Mouse (Mus musculus): ENCODE data around the gene C1qtnf1. TPM values are rescaled to one million over a fixed set of nuclear protein-coding genes. Genes with fewer than 3 reads are reported as not detected.
A peak's percentile ranks its signal among the peaks of the same experiment; 100 is the strongest.

C1qtnf1 gene
- polyA plus RNA-seq, 1 experiment from 2014 or later = 2.7 TPM

GRCm38 (mm10) chr11:118479776-118480175, 51.8 kb downstream of the C1qtnf1 start:
- H3K27ac ChIP-seq (ENCODE audit: low read depth, low read length) = no peak overlapping the region

GRCm38 (mm10) chr11:118481231-118481630, 53.2 kb downstream of the C1qtnf1 start:
- WGBS (ENCODE audit: insufficient replicate concordance) = 90% methylated on average over 11 of the region's 11 CpGs
- Histone ChIP-seq H3K9me3 (replicated peaks; ENCODE audit: control insufficient read depth, low read length) (no peaks in the 10 kb centered on the region), H3K36me3 (ENCODE audit: control insufficient read depth, insufficient read depth, low read length) (peaks cover 3% of the 10 kb centered on the region; the same call in 1 of the 2 replicates), H3K4me1 (ENCODE audit: control insufficient read depth, insufficient read depth, low read length) (0 out of 2 replicates have a peak, but pooled peaks cover 5% of the 10 kb centered on the region), H3K4me2 (no peak overlapping the region), H3K9ac (ENCODE audit: low read depth, low read length) (no peak overlapping the region), H3K4me3 (ENCODE audit: low read depth, low read length) (no peak overlapping the region), H3K27ac (ENCODE audit: low read depth, low read length) (no peak overlapping the region), H3K27me3 (ENCODE audit: control insufficient read depth, insufficient read depth, low read length) (peaks cover 2% of the 10 kb centered on the region; the same call in 1 of the 2 replicates)
- ATAC-seq (replicated peaks; ENCODE audit: insufficient number of reproducible peaks, low FRiP score, low TSS enrichment) = no peak

More at GRCm38 (mm10) chr11:118479776-118480175, 51.8 kb downstream of the C1qtnf1 start:
- ATAC-seq (replicated peaks; ENCODE audit: insufficient number of reproducible peaks, low FRiP score, low TSS enrichment) = no peak
- Histone ChIP-seq H3K4me1 (ENCODE audit: control insufficient read depth, insufficient read depth, low read length) (0 out of 2 replicates have a peak, but pooled peaks cover 5% of the 10 kb centered on the region), H3K9ac (ENCODE audit: low read depth, low read length) (no peak overlapping the region), H3K9me3 (replicated peaks; ENCODE audit: control insufficient read depth, low read length) (no peaks in the 10 kb centered on the region), H3K4me2 (no peak overlapping the region), H3K4me3 (ENCODE audit: low read depth, low read length) (no peak overlapping the region), H3K27me3 (ENCODE audit: control insufficient read depth, insufficient read depth, low read length) (peaks cover 2% of the 10 kb centered on the region; the same call in 1 of the 2 replicates), H3K36me3 (ENCODE audit: control insufficient read depth, insufficient read depth, low read length) (peaks cover 3% of the 10 kb centered on the region; the same call in 1 of the 2 replicates)
- 71% methylated on average over 12 of the region's 12 CpGs for WGBS (ENCODE audit: insufficient replicate concordance)

- no peak overlapping the region for H3K9ac ChIP-seq (ENCODE audit: low read depth, low read length)
- H3K27ac ChIP-seq (ENCODE audit: low read depth, low read length) = no peak overlapping the region
- H3K4me1 ChIP-seq (ENCODE audit: control insufficient read depth, insufficient read depth, low read length) = 0 out of 2 replicates have a peak, but pooled peaks cover 5% of the 10 kb centered on the region
- ATAC-seq (replicated peaks; ENCODE audit: insufficient number of reproducible peaks, low FRiP score, low TSS enrichment) = no peak
- peaks cover 3% of the 10 kb centered on the region; the same call in 1 of the 2 replicates for H3K36me3 ChIP-seq (ENCODE audit: control insufficient read depth, insufficient read depth, low read length)
- WGBS (ENCODE audit: insufficient replicate concordance) = 79% methylated on average over 14 of the region's 14 CpGs
- H3K4me2 ChIP-seq = no peak overlapping the region
- peaks cover 2% of the 10 kb centered on the region; the same call in 1 of the 2 replicates for H3K27me3 ChIP-seq (ENCODE audit: control insufficient read depth, insufficient read depth, low read length)
- no peaks in the 10 kb centered on the region for H3K9me3 ChIP-seq (replicated peaks; ENCODE audit: control insufficient read depth, low read length)
- no peak overlapping the region for H3K4me3 ChIP-seq (ENCODE audit: low read depth, low read length)
Measured at GRCm38 (mm10) chr11:118481751-118482150, 53.7 kb downstream of the C1qtnf1 start.

- H3K9ac ChIP-seq (ENCODE audit: low read depth, low read length) = no peak overlapping the region
- ATAC-seq (replicated peaks; ENCODE audit: insufficient number of reproducible peaks, low FRiP score, low TSS enrichment) = no peak
- no peak overlapping the region for H3K4me3 ChIP-seq (ENCODE audit: low read depth, low read length)
- H3K4me1 ChIP-seq (ENCODE audit: control insufficient read depth, insufficient read depth, low read length) = no peaks in the 10 kb centered on the region
- no peak overlapping the region for H3K27ac ChIP-seq (ENCODE audit: low read depth, low read length)
- H3K4me2 ChIP-seq = no peak overlapping the region
- no peaks in the 10 kb centered on the region for H3K9me3 ChIP-seq (replicated peaks; ENCODE audit: control insufficient read depth, low read length)
- WGBS (ENCODE audit: insufficient replicate concordance) = 70% methylated on average over 8 of the region's 8 CpGs
- peaks cover 3% of the 10 kb centered on the region; the same call in 1 of the 2 replicates for H3K36me3 ChIP-seq (ENCODE audit: control insufficient read depth, insufficient read depth, low read length)
- H3K27me3 ChIP-seq (ENCODE audit: control insufficient read depth, insufficient read depth, low read length) = peaks cover 2% of the 10 kb centered on the region; the same call in 1 of the 2 replicates
Measured at GRCm38 (mm10) chr11:118484169-118484568, 56.2 kb downstream of the C1qtnf1 start.

- Histone ChIP-seq H3K4me1 (ENCODE audit: control insufficient read depth, insufficient read depth, low read length) (no peaks in the 10 kb centered on the region), H3K27me3 (ENCODE audit: control insufficient read depth, insufficient read depth, low read length) (peaks cover 6% of the 10 kb centered on the region), H3K9me3 (replicated peaks; ENCODE audit: control insufficient read depth, low read length) (no peaks in the 10 kb centered on the region), H3K9ac (ENCODE audit: low read depth, low read length) (no peak overlapping the region), H3K36me3 (ENCODE audit: control insufficient read depth, insufficient read depth, low read length) (peaks cover 3% of the 10 kb centered on the region; the same call in 1 of the 2 replicates), H3K4me2 (no peak overlapping the region), H3K27ac (ENCODE audit: low read depth, low read length) (no peak overlapping the region), H3K4me3 (ENCODE audit: low read depth, low read length) (no peak overlapping the region)
- no peak for ATAC-seq (replicated peaks; ENCODE audit: insufficient number of reproducible peaks, low FRiP score, low TSS enrichment)
- 50% methylated on average over 11 of the region's 11 CpGs for WGBS (ENCODE audit: insufficient replicate concordance)
Measured at GRCm38 (mm10) chr11:118485338-118485737, 57.3 kb downstream of the C1qtnf1 start.

GRCm38 (mm10) chr11:118485780-118486179, 57.8 kb downstream of the C1qtnf1 start:
- Histone ChIP-seq H3K36me3 (ENCODE audit: control insufficient read depth, insufficient read depth, low read length) (peaks cover 3% of the 10 kb centered on the region; the same call in 1 of the 2 replicates), H3K4me3 (ENCODE audit: low read depth, low read length) (no peak overlapping the region), H3K9me3 (replicated peaks; ENCODE audit: control insufficient read depth, low read length) (no peaks in the 10 kb centered on the region), H3K9ac (ENCODE audit: low read depth, low read length) (no peak overlapping the region), H3K4me2 (no peak overlapping the region), H3K27me3 (ENCODE audit: control insufficient read depth, insufficient read depth, low read length) (peaks cover 8% of the 10 kb centered on the region), H3K4me1 (ENCODE audit: control insufficient read depth, insufficient read depth, low read length) (no peaks in the 10 kb centered on the region), H3K27ac (ENCODE audit: low read depth, low read length) (no peak overlapping the region)
- 0 out of 2 replicates have a peak, but pooled peaks have one; percentile 16 for ATAC-seq (replicated peaks; ENCODE audit: insufficient number of reproducible peaks, low FRiP score, low TSS enrichment)
- WGBS (ENCODE audit: insufficient replicate concordance) = 76% methylated on average over 3 of the region's 3 CpGs

- Histone ChIP-seq H3K9me3 (replicated peaks; ENCODE audit: control insufficient read depth, low read length) (no peaks in the 10 kb centered on the region), H3K4me2 (no peak overlapping the region), H3K4me3 (ENCODE audit: low read depth, low read length) (no peak overlapping the region), H3K4me1 (ENCODE audit: control insufficient read depth, insufficient read depth, low read length) (no peaks in the 10 kb centered on the region), H3K9ac (ENCODE audit: low read depth, low read length) (no peak overlapping the region), H3K27ac (ENCODE audit: low read depth, low read length) (no peak overlapping the region), H3K36me3 (ENCODE audit: control insufficient read depth, insufficient read depth, low read length) (peaks cover 3% of the 10 kb centered on the region; the same call in 1 of the 2 replicates), H3K27me3 (ENCODE audit: control insufficient read depth, insufficient read depth, low read length) (peaks cover 8% of the 10 kb centered on the region)
- 76% methylated on average over 6 of the region's 6 CpGs for WGBS (ENCODE audit: insufficient replicate concordance)
- no peak for ATAC-seq (replicated peaks; ENCODE audit: insufficient number of reproducible peaks, low FRiP score, low TSS enrichment)
Measured at GRCm38 (mm10) chr11:118486281-118486680, 58.3 kb downstream of the C1qtnf1 start.

- Histone ChIP-seq H3K4me2 (no peak overlapping the region), H3K4me1 (ENCODE audit: control insufficient read depth, insufficient read depth, low read length) (no peaks in the 10 kb centered on the region), H3K9me3 (replicated peaks; ENCODE audit: control insufficient read depth, low read length) (no peaks in the 10 kb centered on the region), H3K9ac (ENCODE audit: low read depth, low read length) (no peak overlapping the region), H3K4me3 (ENCODE audit: low read depth, low read length) (no peak overlapping the region), H3K27me3 (ENCODE audit: control insufficient read depth, insufficient read depth, low read length) (peaks cover 8% of the 10 kb centered on the region), H3K27ac (ENCODE audit: low read depth, low read length) (no peak overlapping the region), H3K36me3 (ENCODE audit: control insufficient read depth, insufficient read depth, low read length) (peaks cover 3% of the 10 kb centered on the region; the same call in 1 of the 2 replicates)
- ATAC-seq (replicated peaks; ENCODE audit: insufficient number of reproducible peaks, low FRiP score, low TSS enrichment) = no peak
- 83% methylated on average over 29 of the region's 29 CpGs for WGBS (ENCODE audit: insufficient replicate concordance)
Measured at GRCm38 (mm10) chr11:118486881-118487772, 59.1 kb downstream of the C1qtnf1 start.
